Mouse (Mus musculus) CH12.LX (cell line): ENCODE data around the gene Ube2o. TPM values are rescaled to one million over a fixed set of nuclear protein-coding genes. Genes with fewer than 3 reads are reported as not detected.

Source experiments
- DNase-seq: peaks from one replicate; pipeline ENCODE4 v3.0.0-alpha.2; 2013; ENCODE audit errors: extremely low read depth
- H3K27ac ChIP-seq: 2 replicates; pipeline ENCODE4 v1.5.1; 2012; ENCODE audit warnings: low read depth, mild to moderate bottlenecking, control low read depth, moderate library complexity; ENCODE audit not compliant: insufficient read depth
- H3K27me3 ChIP-seq: replicated peaks from 2 replicates; pipeline ENCODE3; 2012; ENCODE audit warnings: inconsistent platforms
- H3K36me3 ChIP-seq, 2 experiments: replicated peaks in 1 of 2; 2 replicates each; pipeline versions ENCODE3 to v1.6.1; 2012; ENCODE audit warnings: inconsistent platforms in 1 of 2, low read length in 1 of 2, mild to moderate bottlenecking in 1 of 2, mixed read lengths in 1 of 2, moderate library complexity in 1 of 2; ENCODE audit not compliant: control insufficient read depth in 1 of 2, insufficient read depth in 1 of 2
- H3K4me1 ChIP-seq, 2 experiments: 2 replicates each; pipeline ENCODE4 v1.6.1; 2012; ENCODE audit warnings: inconsistent platforms in 1 of 2, moderate library complexity in 1 of 2; ENCODE audit not compliant: insufficient read depth in 2 of 2, control insufficient read depth in 1 of 2
- H3K4me2 ChIP-seq: 2 replicates; pipeline ENCODE4 v1.6.1; 2012; ENCODE audit warnings: low read depth, mild to moderate bottlenecking, control low read depth; ENCODE audit not compliant: poor library complexity, insufficient read depth, severe bottlenecking
- H3K4me3 ChIP-seq, 3 experiments: fragments of 150-350 bp in 1 of 3; sonication (generic) in 1 of 3; replicated peaks in 1 of 3; 2 replicates each; pipeline versions ENCODE3 to v1.5.1; 2011 to 2012; ENCODE audit warnings: low read depth in 2 of 3, low read length in 2 of 3, mild to moderate bottlenecking in 2 of 3, moderate library complexity in 2 of 3, control low read depth in 1 of 3, improper control_type of control experiment in 1 of 3, inconsistent platforms in 1 of 3, mixed read lengths in 1 of 3; ENCODE audit not compliant: poor library complexity in 1 of 3
- H3K79me2 ChIP-seq: replicated peaks from 2 replicates; pipeline ENCODE4 v1.6.1; 2012; ENCODE audit warnings: mild to moderate bottlenecking, moderate library complexity; ENCODE audit not compliant: control insufficient read depth, poor library complexity, insufficient read depth, severe bottlenecking; ENCODE audit errors: extremely low read depth
- H3K9ac ChIP-seq: 2 replicates; pipeline ENCODE4 v1.6.1; 2012; ENCODE audit warnings: low read depth, mild to moderate bottlenecking, control low read depth, moderate library complexity; ENCODE audit not compliant: insufficient read depth
- H3K9me3 ChIP-seq: replicated peaks from 2 replicates; pipeline ENCODE3; 2012; ENCODE audit warnings: low read length, inconsistent platforms, mixed read lengths
- CHD1 ChIP-seq: IDR thresholded peaks from 2 replicates; pipeline ENCODE4 v1.6.1; 2012; ENCODE audit warnings: low read depth, low read length, improper control_type of control experiment, inconsistent platforms
- CHD2 ChIP-seq: IDR thresholded peaks from 2 replicates; pipeline ENCODE4 v1.6.1; 2011; ENCODE audit warnings: low read length, improper control_type of control experiment
- CTCF ChIP-seq, 2 experiments: IDR thresholded peaks in 1 of 2; conservative IDR thresholded peaks in 1 of 2; 2 replicates each; pipeline ENCODE4 v1.5.1; 2011 to 2012; ENCODE audit warnings: low read depth in 2 of 2, low read length in 2 of 2, improper control_type of control experiment in 1 of 2, inconsistent platforms in 1 of 2, mild to moderate bottlenecking in 1 of 2, moderate library complexity in 1 of 2
- ETS1 ChIP-seq: conservative IDR thresholded peaks from 2 replicates; pipeline ENCODE4 v1.6.1; 2012; ENCODE audit warnings: low read depth, mild to moderate bottlenecking, inconsistent platforms, low read length, improper control_type of control experiment, moderate library complexity
- GABPA ChIP-seq: IDR thresholded peaks from 2 replicates; pipeline ENCODE4 v1.6.1; 2012; ENCODE audit warnings: low read depth, low read length, improper control_type of control experiment, inconsistent platforms; ENCODE audit not compliant: insufficient replicate concordance
- IRF4 ChIP-seq: IDR thresholded peaks from 2 replicates; pipeline ENCODE4 v1.6.1; 2014; ENCODE audit warnings: low read depth, mild to moderate bottlenecking, inconsistent platforms, low read length, improper control_type of control experiment
- JUN ChIP-seq: IDR thresholded peaks from 2 replicates; pipeline ENCODE4 v1.6.1; 2011; ENCODE audit warnings: low read depth, mild to moderate bottlenecking, low read length, improper control_type of control experiment, moderate library complexity; ENCODE audit not compliant: insufficient read depth
- JUND ChIP-seq: conservative IDR thresholded peaks from 2 replicates; pipeline ENCODE4 v1.6.1; 2011; ENCODE audit warnings: low read depth, low read length, improper control_type of control experiment
- KAT2A ChIP-seq: IDR thresholded peaks from 2 replicates; pipeline ENCODE4 v1.6.1; 2012; ENCODE audit warnings: low read length, improper control_type of control experiment, inconsistent platforms; ENCODE audit not compliant: insufficient replicate concordance
- MEF2A ChIP-seq: IDR thresholded peaks from 2 replicates; pipeline ENCODE4 v1.6.1; 2014; ENCODE audit warnings: low read depth, mild to moderate bottlenecking, inconsistent platforms, low read length, improper control_type of control experiment, borderline replicate concordance
- NRF1 ChIP-seq: IDR thresholded peaks from 2 replicates; pipeline ENCODE4 v1.6.1; 2014; ENCODE audit warnings: low read depth, mild to moderate bottlenecking, inconsistent platforms, low read length, improper control_type of control experiment, moderate library complexity
- PAX5 ChIP-seq: IDR thresholded peaks from 2 replicates; pipeline ENCODE4 v1.6.1; 2012; ENCODE audit warnings: low read length, inconsistent platforms, mixed read lengths
- POLR2A ChIP-seq: IDR thresholded peaks from 2 replicates; pipeline ENCODE4 v1.6.1; 2011; ENCODE audit warnings: low read depth, mild to moderate bottlenecking, improper control_type of control experiment, low read length
- RCOR1 ChIP-seq: conservative IDR thresholded peaks from 2 replicates; pipeline ENCODE4 v1.6.1; 2012; ENCODE audit warnings: low read depth, mild to moderate bottlenecking, inconsistent platforms, low read length, improper control_type of control experiment
- SMC3 ChIP-seq: IDR thresholded peaks from 2 replicates; pipeline ENCODE4 v1.6.1; 2011; ENCODE audit warnings: low read depth, low read length, improper control_type of control experiment
- TBP ChIP-seq: conservative IDR thresholded peaks from 2 replicates; pipeline ENCODE4 v1.6.1; 2011; ENCODE audit warnings: low read depth, low read length, improper control_type of control experiment
- TCF12 ChIP-seq: IDR thresholded peaks from 2 replicates; pipeline ENCODE4 v1.6.1; 2014; ENCODE audit warnings: low read depth, mild to moderate bottlenecking, inconsistent platforms, low read length, improper control_type of control experiment
- USF1 ChIP-seq: IDR thresholded peaks from 2 replicates; pipeline ENCODE4 v1.6.1; 2014; ENCODE audit warnings: low read depth, mild to moderate bottlenecking, inconsistent platforms, low read length, improper control_type of control experiment
- USF2 ChIP-seq: conservative IDR thresholded peaks from 2 replicates; pipeline ENCODE4 v1.6.1; 2011; ENCODE audit warnings: low read depth, low read length, improper control_type of control experiment
- ZC3H11A ChIP-seq: IDR thresholded peaks from 2 replicates; pipeline ENCODE4 v1.6.1; 2012; ENCODE audit warnings: low read depth, mild to moderate bottlenecking, inconsistent platforms, low read length, improper control_type of control experiment
- ZKSCAN1 ChIP-seq: IDR thresholded peaks from 2 replicates; pipeline ENCODE4 v1.6.1; 2012; ENCODE audit warnings: low read depth, inconsistent platforms, low read length, improper control_type of control experiment, borderline replicate concordance
- ZMIZ1 ChIP-seq: IDR thresholded peaks from 2 replicates; pipeline ENCODE4 v1.6.1; 2012; ENCODE audit warnings: low read depth, mild to moderate bottlenecking, inconsistent platforms, low read length, improper control_type of control experiment
- ZNF384 ChIP-seq: IDR thresholded peaks from 2 replicates; pipeline ENCODE4 v1.6.1; 2012; ENCODE audit warnings: low read depth, low read length, improper control_type of control experiment, inconsistent platforms
- dilution Hi-C: fragments of 300-500 bp; cut with MboI; formaldehyde crosslinking; loops from 2 replicates; pipeline ENCODE4 v1.14.3; 2020; ENCODE audit warnings: low sequenced_read_pairs; ENCODE audit not compliant: extremely low pct_unique_long_range_greater_than_20kb, extremely low pct_ligation_motif_present
- in situ Hi-C: fragments of 300-500 bp; cut with MboI; formaldehyde crosslinking; loops from 3 replicates; pipeline ENCODE4 v1.14.3; 2019; ENCODE audit warnings: low sequenced_read_pairs, low pct_ligation_motif_present, low pct_unique_long_range_greater_than_20kb, mixed read lengths
- polyA plus RNA-seq: library from polyadenylated mRNA; unstranded; fragments of >175 nt; gene quantifications from 2 replicates; pipeline ENCODE4 v1.2.1, GENCODE M21; 2012; ENCODE audit warnings: low read depth; ENCODE audit not compliant: insufficient read length
- total RNA-seq, 2 experiments: library from RNA; depleted of rRNA; stranded (reverse); fragments of 300-350 nt in 1 of 2; fragments of >200 nt in 1 of 2; gene quantifications; 2 replicates each; pipeline ENCODE4 v1.2.3; 2012 to 2014

The Ube2o gene
- total and polyA plus RNA-seq, 3 experiments, result 12.7 to 61.7 (median 42.8) TPM

GRCm38 (mm10) chr11:116574982-116575381, 6.3 kb downstream of the Ube2o start:
- in situ Hi-C loops (no loop called here), dilution Hi-C loops (no loop called here)
- no peak overlapping the region for H3K4me2 ChIP-seq
- peaks cover 0 to 50% of the 10 kb centered on the region in 2 experiments for H3K36me3 ChIP-seq
- H3K9me3 ChIP-seq, result no peaks in the 10 kb centered on the region
- H3K4me3 ChIP-seq, result no peak overlapping the region
- H3K9ac ChIP-seq, result no peak overlapping the region
- peaks cover 22 to 87% of the 10 kb centered on the region in 2 experiments for H3K4me1 ChIP-seq
- H3K79me2 ChIP-seq, result peaks cover 28% of the 10 kb centered on the region; the same call in 1 of the 2 replicates
- no peak for DNase-seq
- no peak for TF ChIP-seq MEF2A
- TF ChIP-seq IRF4, result no peak
- TF ChIP-seq GABPA, result no peak
- no peak for TF ChIP-seq CTCF (conservative IDR thresholded peaks at IDR 0.05 in 1 of 2, IDR thresholded peaks at IDR 0.05 in 1 of 2; ENCODE audit: low read depth in 2 of 2, low read length in 2 of 2)
- TF ChIP-seq CHD1, result no peak
- TF ChIP-seq ETS1, result no peak
- no peak for TF ChIP-seq RCOR1
- TF ChIP-seq NRF1, result no peak
- no peak for TF ChIP-seq USF1
- TF ChIP-seq PAX5, result no peak
- no peak for TF ChIP-seq TBP
- no peak for TF ChIP-seq POLR2A
- no peak for TF ChIP-seq JUN
- TF ChIP-seq ZNF384, result no peak
- no peak for TF ChIP-seq KAT2A
- TF ChIP-seq CHD2, result no peak
- TF ChIP-seq SMC3, result no peak
- no peaks in the 10 kb centered on the region for H3K27me3 ChIP-seq
- H3K27ac ChIP-seq, result no peak overlapping the region

GRCm38 (mm10) chr11:116574486-116574885, 6.8 kb downstream of the Ube2o start:
- Histone ChIP-seq H3K4me1 (peaks cover 22 to 87% of the 10 kb centered on the region in 2 experiments), H3K36me3 (peaks cover 0 to 50% of the 10 kb centered on the region in 2 experiments), H3K27me3 (no peaks in the 10 kb centered on the region), H3K4me3 (no peak overlapping the region), H3K9ac (no peak overlapping the region), H3K9me3 (no peaks in the 10 kb centered on the region), H3K27ac (no peak overlapping the region), H3K4me2 (no peak overlapping the region), H3K79me2 (peaks cover 24% of the 10 kb centered on the region; the same call in 1 of the 2 replicates)
- DNase-seq, result no peak
- dilution Hi-C loops (no loop called here), in situ Hi-C loops (no loop called here)
- TF ChIP-seq RCOR1 (no peak), JUND (no peak), USF2 (no peak), TCF12 (no peak), ZMIZ1 (no peak), GABPA (no peak), ZC3H11A (no peak), ETS1 (no peak), ZNF384 (no peak), ZKSCAN1 (no peak), MEF2A (no peak), CHD1 (no peak)
